Mouse (Mus musculus) kidney, postnatal 14 days (tissue): Measurements from ENCODE around the gene Htra1.

Experiments used
- DNase-seq: peaks from one replicate; pipeline ENCODE4 v3.0.0; 2022; ENCODE audit warnings: mixed read lengths

The Htra1 gene

DNA sequence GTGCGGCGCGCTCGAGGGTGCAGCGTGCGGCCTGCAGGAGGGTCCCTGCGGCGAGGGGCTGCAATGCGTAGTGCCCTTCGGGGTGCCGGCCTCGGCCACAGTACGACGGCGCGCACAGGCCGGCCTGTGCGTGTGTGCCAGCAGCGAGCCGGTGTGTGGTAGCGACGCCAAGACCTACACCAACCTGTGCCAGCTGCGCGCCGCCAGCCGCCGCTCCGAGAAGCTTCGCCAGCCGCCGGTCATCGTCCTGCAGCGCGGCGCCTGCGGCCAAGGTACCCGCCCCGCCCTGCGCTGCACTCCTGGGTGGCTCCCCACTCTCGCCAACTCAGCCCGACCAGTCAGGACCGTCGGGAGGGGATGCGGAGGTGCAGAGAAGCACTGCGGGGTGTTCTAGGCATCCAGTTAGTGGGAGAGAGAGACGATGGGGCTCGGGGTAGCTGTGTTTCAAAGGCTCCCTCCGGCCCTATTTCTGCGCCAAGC is 601 bp downstream of the Htra1 start:
- DNase-seq, result peak; percentile 53

DNA sequence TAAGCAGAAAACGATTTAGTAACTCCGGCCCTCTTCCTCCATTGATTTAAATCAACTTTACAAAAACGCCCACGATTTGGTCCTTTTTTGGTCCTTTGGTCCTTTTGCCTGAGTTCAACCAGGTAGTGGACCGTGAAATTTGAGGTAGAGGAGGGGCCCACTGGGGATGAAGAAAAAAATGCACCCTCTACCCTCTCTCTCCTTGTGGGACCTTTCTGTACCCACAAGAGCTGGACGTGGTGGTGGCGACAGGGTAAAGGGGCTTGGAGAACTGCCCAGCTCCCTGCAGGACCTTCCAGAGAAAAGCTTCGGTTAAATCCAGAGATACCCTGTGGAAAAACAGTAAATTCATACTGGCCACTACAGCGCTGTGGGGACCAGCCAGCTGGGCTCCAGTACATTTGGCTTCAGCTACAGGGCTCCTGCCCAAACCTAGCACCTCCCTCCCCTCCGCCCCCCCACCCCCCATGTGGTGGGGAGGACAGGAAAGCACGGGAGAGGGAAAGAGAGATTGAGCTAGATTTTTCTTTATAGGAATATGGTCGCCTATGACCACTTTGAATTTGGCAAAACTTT is 1.4 kb downstream of the Htra1 start:
- no peak for DNase-seq

DNA sequence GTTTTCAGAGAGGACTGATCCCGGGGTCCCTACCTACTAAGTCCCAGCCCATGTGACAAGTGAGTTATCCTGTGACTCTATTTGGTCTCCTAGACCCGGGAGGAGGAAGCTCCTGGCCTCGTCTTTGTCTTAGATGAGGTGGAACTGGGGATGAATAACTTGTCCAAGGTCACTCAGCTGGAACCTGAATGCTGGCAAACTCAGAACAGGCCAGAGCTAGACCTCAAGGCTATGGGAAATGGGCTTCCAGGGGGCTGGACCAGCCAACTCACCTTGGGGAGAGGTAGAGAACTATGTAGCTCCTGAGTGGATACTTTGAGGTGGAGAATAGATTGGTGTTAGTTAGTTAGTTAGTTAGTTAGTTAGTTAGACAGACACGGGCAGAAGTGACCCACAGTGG is 2.1 kb downstream of the Htra1 start:
- no peak for DNase-seq

DNA sequence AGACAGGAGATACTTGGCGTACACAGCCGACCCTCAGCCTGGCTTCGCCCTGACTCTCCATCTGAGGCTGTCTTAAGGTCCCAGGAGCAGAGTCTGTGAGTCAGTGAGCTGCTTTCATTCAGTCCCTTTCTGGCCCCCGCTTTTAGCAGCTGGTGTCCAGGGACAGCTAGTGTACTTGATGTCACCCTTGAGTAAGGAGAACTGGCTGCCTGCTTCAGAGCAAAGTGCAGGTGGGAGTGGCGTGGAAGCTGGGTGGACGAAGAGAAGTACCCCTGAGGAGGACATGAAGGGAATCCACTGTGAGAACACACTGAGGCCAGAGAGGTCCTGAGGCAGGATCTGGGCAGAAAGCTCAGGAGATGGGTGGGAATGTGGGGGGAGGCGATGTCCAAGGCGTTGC is 3.0 kb downstream of the Htra1 start:
- no peak for DNase-seq

DNA sequence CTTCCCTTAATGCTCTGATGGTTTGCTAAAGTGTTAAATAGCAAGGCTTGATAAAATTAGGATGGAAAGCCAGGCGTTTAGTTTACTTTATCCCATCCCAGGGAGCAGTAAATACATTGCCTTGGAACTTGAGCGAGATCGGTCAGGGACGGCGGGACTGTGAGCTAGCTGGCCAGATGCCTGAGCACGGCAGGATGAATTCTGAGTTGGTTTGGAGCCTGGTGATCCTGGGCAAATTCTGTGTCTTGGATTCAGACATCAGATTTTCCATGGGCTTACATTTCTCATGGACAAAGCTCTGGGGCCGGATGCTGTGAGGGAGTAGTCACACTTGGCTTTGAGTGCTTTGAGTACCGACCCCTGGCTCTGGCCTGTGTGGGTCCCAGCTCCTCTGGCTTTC is 4.8 kb downstream of the Htra1 start:
- DNase-seq, result no peak

DNA sequence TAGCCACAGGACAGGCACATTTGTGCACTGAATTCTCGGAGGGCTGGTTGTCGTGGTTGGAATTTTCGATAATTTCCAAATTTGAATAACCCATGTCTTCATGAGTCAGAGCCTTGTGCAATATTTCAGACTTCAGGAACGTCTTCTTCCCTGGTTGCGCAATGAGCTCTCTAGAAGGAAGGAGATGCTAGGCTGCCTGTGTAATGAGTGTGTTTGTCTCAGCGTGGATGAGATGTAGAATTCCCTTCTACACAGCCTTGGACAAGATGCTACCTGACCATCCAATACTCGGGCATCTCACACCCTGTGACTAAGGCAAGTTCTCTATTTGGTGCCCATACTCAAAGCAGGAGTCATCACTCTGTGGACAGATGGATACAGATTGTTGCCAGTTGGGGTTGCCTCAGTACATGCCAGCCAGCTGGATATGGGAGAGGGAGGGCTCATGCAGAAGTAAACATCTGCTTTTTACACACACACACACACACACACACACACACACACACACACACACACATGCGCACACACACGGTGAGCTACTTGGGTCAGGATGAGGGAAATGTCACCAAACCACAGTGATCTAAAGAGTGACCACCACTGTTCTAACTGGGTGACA is 7.5 kb downstream of the Htra1 start:
- DNase-seq, result no peak

DNA sequence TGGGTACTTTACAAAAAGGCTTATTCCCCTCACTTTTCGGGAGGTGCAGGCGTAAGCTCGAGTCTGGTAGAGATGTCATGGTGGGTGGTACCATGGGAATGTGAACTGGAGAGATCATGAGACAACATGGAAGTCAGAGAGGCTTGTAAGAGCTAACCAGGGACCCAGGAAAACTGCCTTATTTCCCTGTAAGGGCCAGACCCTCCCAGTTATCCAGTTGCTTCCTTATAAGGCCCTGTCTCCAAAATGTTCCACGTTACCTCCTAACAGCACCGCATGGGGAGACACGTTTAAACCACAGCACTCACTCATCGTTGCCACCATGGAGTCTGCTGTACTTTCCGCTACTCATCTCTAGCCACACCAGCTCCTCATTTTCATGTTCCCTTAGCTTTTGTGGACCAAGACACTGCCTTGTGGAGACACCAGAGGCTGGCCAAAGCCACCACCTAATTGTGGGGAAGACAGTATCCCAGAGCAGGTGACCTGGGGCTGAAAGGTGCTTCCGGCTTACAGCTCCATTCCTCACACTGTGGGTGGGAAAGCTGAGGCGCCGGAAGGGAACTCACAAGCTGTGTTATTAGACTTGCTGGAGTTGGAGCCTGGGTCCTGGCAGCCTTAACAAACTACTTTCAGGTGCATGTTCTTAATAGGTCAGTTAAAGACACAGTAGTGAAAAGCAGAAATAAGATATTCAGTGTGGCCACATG is 9.0 kb downstream of the Htra1 start:
- no peak for DNase-seq

DNA sequence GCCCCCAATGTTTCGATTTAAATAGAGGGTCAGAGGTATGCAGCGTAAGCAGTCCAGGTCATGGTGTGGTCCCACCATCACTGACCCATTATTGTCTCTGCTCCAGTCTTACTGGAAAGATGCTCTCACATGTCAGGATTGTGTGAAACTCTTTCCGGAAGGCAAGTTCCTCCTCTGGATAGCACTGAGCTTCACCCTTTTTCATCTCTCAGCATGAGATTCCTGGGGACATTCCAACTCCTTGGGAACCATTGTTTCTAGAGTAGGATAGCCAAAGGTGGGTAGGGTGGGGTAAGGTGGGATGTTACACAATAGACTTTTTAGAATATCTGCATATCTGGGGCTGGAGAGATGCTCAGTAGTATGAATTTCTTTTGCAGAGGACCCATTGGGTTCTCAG is 9.8 kb downstream of the Htra1 start:
- no peak for DNase-seq

DNA sequence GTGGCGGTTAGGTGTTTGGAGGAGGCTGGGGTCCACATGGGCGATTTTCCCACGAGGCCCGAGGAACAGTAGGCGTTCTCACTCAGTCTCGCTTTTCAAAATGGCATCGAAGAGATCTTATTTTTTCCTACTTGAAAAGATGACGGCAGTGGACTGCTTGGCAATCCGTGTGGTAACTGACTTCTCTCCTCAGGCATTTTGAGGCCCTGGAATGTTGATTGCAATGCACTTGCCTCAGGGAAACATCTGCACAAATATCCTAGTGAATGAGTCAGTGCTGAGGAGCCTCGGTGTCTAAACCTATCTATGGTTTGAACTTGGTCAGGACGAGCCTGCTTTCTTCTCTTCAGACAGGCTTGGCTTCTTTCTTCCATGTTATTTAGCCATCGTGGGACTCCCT is 10.4 kb downstream of the Htra1 start:
- DNase-seq, result no peak

DNA sequence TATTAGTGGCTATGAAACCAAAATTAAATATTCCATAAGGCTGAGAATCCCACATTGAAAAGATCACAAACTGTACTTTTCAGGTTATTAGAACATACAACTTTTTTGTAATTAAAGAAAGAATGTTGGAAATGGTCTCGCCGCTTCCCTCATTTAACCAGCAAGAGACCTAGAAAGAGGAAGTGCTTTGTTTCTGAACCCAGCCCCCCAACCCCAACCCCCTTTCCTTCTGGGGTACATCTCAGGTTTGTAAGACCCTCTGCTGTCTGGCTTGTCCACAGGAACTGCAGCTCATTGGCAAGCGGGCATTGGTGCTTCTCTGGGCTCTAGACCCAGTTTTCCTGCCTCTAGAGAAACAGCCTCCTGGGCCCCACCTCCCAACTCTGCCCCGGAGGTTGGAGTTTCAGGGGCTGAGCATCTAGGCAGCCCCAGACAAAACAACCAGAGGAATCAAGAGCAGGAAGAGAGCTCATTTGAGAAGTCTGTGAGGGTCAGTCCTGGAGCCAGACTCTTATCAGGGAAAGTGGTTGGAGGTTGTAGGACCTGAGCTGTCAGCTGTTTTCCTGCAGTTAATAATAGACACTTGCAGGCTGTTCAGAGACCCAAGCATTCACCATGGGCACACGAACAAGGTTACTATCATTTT is 12.8 kb downstream of the Htra1 start:
- DNase-seq, result peak; percentile 43

DNA sequence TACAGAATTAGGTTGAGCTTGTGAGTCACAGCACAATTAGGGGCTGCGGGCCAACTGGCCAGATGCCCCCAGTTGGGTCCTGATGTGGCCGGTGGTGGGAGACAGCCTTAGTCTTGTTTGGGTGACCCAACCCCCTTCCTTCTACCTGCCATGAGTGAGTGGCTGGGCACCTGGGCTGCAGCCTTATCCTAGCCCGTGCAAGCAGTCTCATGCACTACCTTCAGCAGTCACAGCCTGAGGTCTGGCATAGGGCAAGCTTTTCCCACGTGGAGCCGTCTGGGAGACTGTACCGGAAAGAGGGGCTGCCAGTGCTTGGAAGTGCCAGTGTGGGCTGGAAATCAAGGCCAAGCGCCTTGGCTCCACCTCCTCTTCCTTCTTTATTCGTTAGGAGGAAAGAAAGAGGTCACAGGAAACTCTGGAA is 13.4 kb downstream of the Htra1 start:
- DNase-seq, result peak; percentile 69

DNA sequence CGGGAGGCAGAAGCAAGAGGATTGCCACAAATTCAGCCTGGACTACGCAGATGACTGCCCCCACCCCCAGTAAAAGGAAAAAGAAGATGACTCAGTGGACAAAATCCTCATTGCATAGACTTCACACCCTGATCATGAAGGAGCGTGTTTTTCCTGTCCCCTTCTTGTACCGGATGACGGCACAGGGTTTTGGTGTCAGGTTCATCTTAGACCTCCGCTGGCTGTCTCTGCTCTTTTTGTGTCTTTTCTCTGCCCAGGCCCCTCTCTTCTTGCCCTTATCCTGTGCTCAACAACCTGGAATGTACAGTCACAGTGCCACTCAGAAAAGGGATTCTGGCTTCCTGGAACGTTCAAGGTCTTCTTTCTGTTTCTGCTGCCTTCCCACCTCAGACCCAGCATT is 14.6 kb downstream of the Htra1 start:
- no peak for DNase-seq

DNA sequence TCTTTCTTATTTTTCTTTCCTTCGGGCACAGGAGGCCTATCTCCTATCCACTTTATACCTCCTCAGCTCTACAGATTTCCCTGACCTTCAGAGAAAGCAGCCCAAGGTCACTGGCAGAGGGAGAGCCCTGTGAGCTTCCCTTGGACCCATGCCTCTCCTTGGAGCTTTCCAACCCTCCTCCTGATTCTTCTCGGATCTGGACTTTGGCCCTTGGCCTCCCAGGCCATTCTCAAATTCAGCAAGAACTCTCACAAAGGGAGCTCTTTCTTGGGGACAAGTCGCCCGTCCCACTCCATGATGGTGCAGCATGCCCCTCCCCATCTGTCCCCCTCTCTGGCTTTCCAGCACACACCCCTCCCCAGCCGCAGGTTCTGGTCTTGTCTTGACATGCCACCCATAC is 15.1 kb downstream of the Htra1 start:
- DNase-seq, result no peak

DNA sequence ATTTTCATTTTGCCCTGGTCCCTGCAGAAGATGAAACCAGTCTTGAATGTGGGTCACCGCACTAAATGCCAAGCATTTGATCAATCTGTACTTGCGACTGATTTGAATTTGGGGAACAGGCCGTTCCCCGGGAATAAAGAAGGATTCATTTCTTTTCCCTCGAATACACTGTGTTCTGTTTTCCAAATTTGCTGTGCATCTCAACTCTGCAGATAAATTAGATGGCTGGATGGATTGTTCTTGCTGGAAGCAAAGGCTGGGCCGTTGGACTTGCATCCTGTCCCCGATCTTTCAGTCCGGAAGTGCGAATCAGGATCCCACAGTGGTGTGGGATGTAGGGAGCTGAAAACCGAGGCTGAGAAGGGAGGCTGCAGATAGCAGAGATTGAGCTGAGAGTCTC is 17.5 kb downstream of the Htra1 start:
- no peak for DNase-seq

DNA sequence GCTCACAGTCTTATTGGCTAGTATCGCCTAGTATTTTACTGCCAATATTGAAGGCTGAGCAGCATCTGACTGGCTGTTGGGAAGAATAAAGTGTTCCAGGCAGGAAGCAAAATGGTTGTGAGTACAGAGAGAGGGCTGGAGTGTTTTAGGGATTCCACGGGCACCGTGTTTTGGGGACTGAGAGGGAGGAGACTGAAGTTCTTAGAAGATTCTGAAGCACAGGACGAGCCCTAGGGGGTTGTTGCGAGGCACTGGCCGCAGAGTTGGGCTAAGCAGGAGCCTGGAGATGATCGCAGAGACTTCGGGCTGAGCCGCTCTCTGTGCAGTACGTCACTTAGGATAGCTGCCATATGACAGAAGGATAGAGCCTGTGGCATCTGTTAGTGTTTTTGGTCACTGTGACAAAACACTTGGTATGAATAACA is 18.3 kb downstream of the Htra1 start:
- DNase-seq, result no peak

DNA sequence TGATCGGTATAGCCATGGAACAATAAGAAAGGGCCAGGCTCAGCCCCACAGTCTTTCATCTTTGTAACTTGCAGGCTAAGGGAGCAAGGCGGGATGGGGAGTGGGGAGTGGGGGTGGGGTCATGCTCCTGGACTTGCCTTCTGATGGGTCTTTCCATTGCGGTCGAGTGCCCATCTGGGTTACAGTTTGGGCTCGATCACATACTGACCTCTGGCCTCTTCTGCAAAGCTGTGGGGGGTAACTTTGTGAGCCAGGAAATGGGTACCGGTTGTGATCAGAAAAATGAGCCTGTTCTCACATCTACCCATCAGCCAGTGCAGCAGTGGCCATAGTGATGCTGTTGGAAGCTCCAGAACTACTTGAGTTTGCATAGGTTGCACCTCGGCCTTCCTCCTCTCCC is 22.6 kb downstream of the Htra1 start:
- peak; percentile 38 for DNase-seq

DNA sequence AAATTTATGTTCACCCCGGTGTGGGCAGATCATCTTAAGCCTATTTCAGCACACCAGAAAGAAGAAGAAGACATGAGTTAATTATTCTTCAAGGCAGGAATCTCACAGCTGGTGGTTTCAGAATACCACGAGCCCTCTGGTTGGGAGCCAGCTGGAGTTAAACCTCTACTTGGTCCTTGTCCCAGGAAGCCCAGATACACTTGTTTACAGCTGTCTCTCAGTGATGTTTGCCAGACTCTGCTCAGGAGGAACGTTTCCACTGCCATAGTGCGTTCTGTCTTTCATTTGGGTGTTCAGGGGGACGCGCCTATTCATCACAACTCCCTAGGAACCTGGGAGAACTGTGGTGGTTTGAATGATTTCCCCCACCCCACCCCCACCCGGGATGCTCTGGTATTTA is 24.0 kb downstream of the Htra1 start:
- DNase-seq, result peak; percentile 86

DNA sequence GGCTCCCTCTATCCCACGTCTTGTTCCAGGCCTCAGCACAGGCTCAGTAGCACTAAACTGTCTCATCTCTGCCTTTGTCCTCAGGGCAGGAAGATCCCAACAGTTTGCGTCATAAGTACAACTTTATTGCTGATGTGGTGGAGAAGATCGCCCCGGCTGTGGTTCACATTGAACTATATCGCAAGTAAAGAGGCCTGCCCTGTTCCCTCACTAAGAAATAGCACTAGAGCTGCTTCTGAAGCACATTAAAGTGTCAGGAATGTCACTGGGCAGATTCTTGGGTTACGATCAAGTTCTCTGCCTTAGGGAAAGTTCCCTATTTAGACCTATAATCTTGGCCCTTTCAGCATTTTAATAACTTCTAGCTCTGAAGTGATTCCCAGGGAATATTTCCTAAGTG is 25.5 kb downstream of the Htra1 start:
- DNase-seq, result no peak

DNA sequence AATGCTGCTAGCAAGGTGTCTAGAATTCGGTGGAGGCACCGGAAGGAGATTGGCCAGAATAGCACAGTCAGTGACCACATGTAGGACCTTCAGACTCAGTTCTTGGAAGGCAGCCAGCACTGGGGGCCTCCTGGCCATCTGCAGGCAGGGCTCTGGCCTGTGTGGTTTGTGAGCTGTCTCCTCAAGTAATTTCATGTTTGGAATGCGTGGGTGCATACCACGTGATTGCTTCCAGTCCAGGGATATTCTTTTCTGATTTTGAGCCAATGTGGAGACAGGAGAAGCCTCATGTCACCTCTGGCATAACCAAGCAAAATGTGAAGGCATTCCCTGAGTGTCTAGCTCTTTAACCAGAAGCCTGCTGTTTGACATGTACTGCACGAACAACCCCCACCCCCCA is 28.8 kb downstream of the Htra1 start:
- peak; percentile 92 for DNase-seq

DNA sequence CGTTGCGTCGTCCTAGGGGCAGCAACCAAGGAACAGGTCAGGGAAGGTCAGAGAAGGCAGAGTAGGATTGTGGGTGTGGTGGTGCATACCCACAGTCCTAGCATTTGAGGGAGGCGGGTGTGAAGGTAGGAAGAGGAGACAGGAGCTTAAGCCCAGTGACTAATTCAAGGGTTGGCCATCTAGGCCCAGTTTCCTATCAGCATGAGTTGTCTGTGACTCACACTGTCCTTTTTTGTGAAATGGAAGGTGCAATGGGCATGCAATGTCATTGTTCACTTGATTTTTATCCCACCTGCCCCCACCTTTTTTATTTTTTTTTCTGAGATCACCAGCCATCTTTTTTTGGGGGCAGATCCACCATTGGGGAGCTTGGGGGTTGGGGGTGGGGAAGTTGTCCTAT is 29.5 kb downstream of the Htra1 start:
- no peak for DNase-seq

DNA sequence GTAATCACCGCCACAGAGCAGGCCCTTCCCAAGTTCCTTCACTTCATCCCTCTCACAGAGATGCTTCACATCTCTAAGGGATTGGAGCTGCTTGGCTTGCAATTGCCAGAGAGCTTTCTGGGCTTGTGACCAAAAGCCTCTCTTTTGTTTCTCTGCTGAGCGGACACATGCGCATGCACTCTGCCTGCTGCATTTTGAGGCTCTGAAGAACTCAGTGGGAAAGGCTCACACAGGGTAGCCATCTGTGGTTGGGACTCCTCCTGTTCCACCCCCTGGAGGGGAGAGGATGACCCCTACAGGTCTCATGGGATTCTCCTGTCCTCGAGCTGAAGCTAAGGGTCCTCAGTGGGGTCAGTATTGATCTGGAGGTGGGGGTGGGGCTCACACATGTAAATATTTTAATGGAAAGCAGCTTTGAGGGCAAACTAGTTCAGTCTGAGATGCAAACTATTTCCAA is 30.0 kb downstream of the Htra1 start:
- peak; percentile 42 for DNase-seq

DNA sequence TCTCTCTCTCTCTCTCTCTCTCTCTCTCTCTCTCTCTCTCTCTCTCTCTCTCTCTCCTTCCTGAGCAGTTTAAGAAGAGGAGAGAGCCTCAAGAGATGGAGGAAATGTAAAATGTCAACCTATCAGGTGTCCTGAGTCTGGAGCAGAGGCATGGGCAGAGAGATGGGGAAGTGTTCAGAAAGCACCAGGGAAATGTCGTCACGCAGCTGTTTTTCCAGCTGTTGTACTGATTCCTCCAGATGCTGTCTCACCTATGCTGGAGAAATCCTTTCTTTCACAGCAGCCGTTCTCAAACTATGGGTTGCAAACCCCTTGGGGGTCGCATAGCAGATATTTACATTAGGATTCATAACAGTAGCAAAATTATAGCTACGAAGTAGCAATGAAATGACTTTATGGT is 30.5 kb downstream of the Htra1 start:
- DNase-seq, result no peak

DNA sequence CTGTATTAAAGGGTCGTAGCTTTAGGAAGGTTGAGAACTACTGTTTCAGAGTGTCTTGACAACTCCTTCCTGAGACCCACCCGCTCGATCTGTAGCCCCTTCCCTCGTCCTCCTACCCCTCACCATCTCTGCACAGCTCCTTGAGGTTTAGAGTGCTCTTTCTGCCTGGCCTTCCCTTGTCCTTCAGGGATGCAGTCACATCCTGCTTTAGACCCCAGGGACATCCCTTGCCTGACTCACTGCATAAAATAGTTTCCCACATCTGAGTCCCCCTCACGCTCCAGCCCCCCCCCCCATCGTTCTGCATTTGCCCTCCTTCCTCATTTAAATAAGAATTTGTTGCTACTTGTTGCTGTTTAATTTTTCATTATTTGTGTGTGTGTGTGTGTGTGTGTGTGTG is 31.0 kb downstream of the Htra1 start:
- no peak for DNase-seq

DNA sequence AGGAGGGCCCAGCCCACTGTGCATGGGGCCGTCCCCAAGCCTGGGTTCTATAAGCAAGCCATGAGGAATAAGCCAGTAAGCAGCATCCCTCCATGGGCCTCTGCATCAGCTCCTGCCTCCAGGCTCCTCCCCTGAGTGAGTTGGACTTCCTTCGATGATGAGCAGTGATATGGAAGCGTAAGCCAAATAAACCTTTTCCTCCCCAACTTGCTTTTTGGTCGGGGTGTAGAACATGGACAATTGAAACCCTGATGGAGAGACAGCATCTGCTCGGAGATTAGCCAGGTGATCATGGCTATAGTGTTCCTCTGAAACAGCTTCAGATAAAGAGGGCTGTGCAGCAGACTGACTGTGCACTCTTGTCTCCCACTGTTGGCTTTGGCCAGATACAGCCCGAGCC is 32.0 kb downstream of the Htra1 start:
- DNase-seq, result no peak
